Mouse (Mus musculus): ENCODE data around the gene Syt2. TPM values are rescaled to one million over a fixed set of nuclear protein-coding genes. Genes with fewer than 3 reads are reported as not detected.
A peak's percentile ranks its signal among the peaks of the same experiment; 100 is the strongest.

Syt2 gene
- polyA plus RNA-seq, 1 experiment from 2014 or later = 4.1 TPM

DNA sequence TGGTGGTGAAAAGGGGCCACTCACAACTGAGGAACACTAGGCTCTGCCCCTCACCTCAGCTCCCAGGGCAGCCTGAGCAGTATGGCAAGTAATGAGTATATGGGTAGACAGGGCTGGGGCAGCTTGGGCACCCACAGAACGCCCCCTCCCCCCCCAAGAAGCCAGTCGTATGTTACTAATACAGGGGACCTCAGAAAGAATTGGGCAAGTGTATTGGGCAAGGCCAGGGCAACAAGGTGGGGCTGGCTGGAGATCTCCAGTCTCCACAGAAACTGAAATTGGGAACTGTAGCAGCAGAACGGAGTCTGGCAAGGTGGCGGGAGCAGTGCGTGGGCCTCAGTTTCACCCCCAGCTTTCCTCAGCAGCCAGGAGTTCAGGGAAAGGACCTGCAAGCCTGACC, 106.0 kb downstream of the Syt2 start:
- no peak overlapping the region for H3K27ac ChIP-seq (ENCODE audit: low read length)
- no peak overlapping the region for H3K9ac ChIP-seq (ENCODE audit: low read depth, low read length)
- no peak overlapping the region for H3K4me3 ChIP-seq (ENCODE audit: low read depth, low read length)
- WGBS = 84% methylated on average over 5 of the region's 5 CpGs
- H3K4me1 ChIP-seq (ENCODE audit: control insufficient read depth, insufficient read depth, low read length) = 0 out of 2 replicates have a peak, but pooled peaks cover 2% of the 10 kb centered on the region
- no peak overlapping the region for H3K4me2 ChIP-seq (ENCODE audit: low read length)
- no peak for ATAC-seq
- no peaks in the 10 kb centered on the region for H3K27me3 ChIP-seq (ENCODE audit: control insufficient read depth, insufficient read depth, low read depth, low read length)
- H3K36me3 ChIP-seq (ENCODE audit: control insufficient read depth, insufficient read depth, low read length) = no peaks in the 10 kb centered on the region
- H3K9me3 ChIP-seq (replicated peaks; ENCODE audit: control insufficient read depth, low read length, poor library complexity, severe bottlenecking) = no peaks in the 10 kb centered on the region

DNA sequence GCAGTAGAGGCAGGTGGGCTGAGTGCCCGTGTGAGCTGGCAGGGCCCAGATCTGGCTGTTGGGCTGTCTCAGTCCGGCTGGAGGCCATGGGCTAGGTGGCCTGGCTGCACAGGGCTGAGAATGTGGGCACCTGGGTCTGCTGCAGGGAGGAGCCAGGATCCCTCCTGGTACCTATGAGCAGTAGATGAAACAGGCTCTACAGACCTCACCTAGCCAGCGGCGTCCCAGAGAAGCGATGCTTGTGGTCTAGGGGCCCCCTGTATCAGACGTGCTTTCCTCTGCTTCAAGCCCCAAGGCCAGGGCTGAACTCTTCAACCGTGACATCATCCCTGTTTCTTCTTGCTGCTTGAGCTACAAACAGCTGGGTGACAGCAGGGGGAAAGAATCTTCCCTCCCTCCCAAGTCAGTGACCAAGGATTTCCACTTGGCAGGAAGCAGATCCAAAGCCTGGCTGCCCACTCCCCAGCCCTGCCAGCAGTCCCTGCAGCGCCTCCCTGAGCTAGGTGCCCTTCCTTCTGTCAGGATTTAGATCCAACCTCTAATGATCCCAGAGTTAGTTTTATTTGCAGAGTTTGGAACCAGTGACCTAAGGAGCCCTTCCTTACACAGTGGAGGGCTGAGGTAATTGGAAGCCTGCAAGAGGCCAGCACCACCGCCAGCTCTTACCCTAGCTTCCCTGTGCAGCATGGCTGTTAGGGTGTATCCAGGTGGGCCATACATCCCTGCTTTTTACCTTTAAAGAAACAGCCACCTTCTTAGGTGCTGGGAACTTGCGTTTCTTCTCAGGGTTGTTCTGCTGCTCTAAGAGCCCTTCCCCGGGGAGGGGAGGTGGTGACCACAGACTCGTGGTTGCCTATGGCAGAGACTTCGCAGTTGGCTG, 107.5 kb downstream of the Syt2 start:
- no peaks in the 10 kb centered on the region for H3K27me3 ChIP-seq (ENCODE audit: control insufficient read depth, insufficient read depth, low read depth, low read length)
- WGBS = 71% methylated on average over 13 of the region's 13 CpGs
- H3K36me3 ChIP-seq (ENCODE audit: control insufficient read depth, insufficient read depth, low read length) = no peaks in the 10 kb centered on the region
- no peak overlapping the region for H3K9ac ChIP-seq (ENCODE audit: low read depth, low read length)
- H3K4me3 ChIP-seq (ENCODE audit: low read depth, low read length) = no peak overlapping the region
- no peak overlapping the region for H3K4me2 ChIP-seq (ENCODE audit: low read length)
- 0 out of 2 replicates have a peak, but pooled peaks cover 2% of the 10 kb centered on the region for H3K4me1 ChIP-seq (ENCODE audit: control insufficient read depth, insufficient read depth, low read length)
- H3K27ac ChIP-seq (ENCODE audit: low read length) = no peak overlapping the region
- no peaks in the 10 kb centered on the region for H3K9me3 ChIP-seq (replicated peaks; ENCODE audit: control insufficient read depth, low read length, poor library complexity, severe bottlenecking)
- no peak for ATAC-seq

DNA sequence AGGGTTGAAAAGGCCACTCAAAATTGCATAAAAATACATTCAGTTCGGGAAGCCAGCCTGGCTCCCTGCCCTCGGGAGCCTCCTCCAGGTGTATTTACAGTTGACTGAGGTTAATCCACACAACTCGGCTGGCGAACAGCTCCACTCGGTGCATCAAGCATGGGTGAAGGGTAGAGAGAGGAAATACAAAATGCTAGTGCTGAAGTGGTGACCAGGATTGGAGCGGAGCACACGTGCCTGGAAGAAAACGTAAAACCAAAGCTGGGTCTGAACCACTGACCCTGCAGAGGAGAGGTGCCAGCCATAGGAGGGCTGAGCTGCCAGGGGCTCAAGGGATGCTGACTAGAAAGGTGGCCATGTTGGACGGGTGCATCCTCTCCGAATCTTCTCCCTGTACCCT, 108.3 kb downstream of the Syt2 start:
- no peak overlapping the region for H3K27ac ChIP-seq (ENCODE audit: low read length)
- 76% methylated on average over 10 of the region's 10 CpGs for WGBS
- H3K4me2 ChIP-seq (ENCODE audit: low read length) = no peak overlapping the region
- no peaks in the 10 kb centered on the region for H3K9me3 ChIP-seq (replicated peaks; ENCODE audit: control insufficient read depth, low read length, poor library complexity, severe bottlenecking)
- no peak overlapping the region for H3K4me3 ChIP-seq (ENCODE audit: low read depth, low read length)
- no peak for ATAC-seq
- H3K4me1 ChIP-seq (ENCODE audit: control insufficient read depth, insufficient read depth, low read length) = 0 out of 2 replicates have a peak, but pooled peaks cover 2% of the 10 kb centered on the region
- H3K36me3 ChIP-seq (ENCODE audit: control insufficient read depth, insufficient read depth, low read length) = no peaks in the 10 kb centered on the region
- no peaks in the 10 kb centered on the region for H3K27me3 ChIP-seq (ENCODE audit: control insufficient read depth, insufficient read depth, low read depth, low read length)
- no peak overlapping the region for H3K9ac ChIP-seq (ENCODE audit: low read depth, low read length)

DNA sequence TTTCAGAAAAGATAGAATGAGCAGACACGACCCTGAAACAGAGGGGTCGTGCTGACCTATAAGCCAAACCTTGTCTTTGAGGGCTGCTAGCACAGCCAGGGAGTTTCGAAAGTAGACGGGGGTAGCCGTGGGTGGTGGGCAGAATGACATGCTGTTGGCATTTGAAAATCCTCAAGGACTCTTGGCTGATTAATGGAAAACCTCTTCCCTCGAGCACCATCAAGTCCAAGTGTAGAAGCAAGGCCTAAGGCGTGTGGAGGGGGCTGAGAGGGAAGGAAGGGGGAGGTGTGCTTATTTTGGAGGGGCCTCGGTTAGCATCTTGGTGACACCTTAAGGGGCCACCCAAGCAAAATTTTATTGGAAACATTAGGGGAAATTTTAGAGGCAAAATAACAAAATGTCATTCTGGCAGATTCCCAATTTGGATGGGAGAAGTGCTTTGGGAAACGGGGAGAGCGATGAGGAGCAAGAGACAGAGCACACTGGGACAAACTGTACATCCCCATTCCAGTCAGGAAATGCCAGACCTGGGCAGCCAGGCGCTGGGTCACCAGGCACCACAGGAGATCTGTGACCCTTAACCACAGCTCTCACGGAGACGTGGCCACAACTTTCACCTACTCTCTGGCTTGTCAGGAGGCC, 109.2 kb downstream of the Syt2 start:
- 0 out of 2 replicates have a peak, but pooled peaks cover 2% of the 10 kb centered on the region for H3K4me1 ChIP-seq (ENCODE audit: control insufficient read depth, insufficient read depth, low read length)
- no peak overlapping the region for H3K4me3 ChIP-seq (ENCODE audit: low read depth, low read length)
- H3K9ac ChIP-seq (ENCODE audit: low read depth, low read length) = no peak overlapping the region
- H3K36me3 ChIP-seq (ENCODE audit: control insufficient read depth, insufficient read depth, low read length) = no peaks in the 10 kb centered on the region
- H3K27ac ChIP-seq (ENCODE audit: low read length) = no peak overlapping the region
- H3K27me3 ChIP-seq (ENCODE audit: control insufficient read depth, insufficient read depth, low read depth, low read length) = no peaks in the 10 kb centered on the region
- no peak for ATAC-seq
- WGBS = 59% methylated on average over 13 of the region's 13 CpGs
- no peak overlapping the region for H3K4me2 ChIP-seq (ENCODE audit: low read length)
- H3K9me3 ChIP-seq (replicated peaks; ENCODE audit: control insufficient read depth, low read length, poor library complexity, severe bottlenecking) = no peaks in the 10 kb centered on the region

DNA sequence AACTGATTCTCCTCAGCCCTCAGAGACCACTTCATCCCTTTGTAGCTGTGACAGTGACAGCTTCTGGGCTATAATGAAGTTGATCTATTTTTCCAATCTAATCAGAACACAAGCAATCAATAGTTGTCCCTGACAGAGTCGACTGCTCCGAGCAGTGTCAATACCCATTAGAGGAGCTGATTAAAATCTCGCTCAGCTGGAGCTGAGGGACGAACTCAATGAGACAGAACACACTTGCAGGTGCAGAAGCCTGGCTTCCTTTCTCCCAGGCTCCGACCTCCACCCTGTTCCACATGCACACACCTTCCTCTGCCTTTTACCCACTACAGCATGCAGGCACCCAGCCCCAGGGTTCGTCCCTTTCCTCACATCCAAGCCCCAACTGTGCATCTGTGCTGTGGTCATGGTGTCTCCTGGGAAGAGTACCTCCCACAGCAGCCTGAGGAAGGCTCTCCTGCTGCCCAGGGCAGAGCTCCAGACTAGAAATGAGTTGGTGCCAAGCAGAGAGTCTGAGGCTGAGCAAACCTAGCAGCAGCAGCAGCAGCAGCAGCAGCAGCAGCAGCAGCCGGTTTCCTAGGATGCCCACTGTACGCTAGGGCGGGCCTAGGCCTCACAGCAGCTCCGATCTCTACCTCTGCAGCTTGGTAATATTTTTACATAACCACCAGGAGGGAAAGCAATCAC, 109.9 kb downstream of the Syt2 start:
- Histone ChIP-seq H3K9ac (ENCODE audit: low read depth, low read length) (0 out of 2 replicates have a peak overlapping the region, but pooled peaks have one; percentile 16), H3K4me2 (ENCODE audit: low read length) (no peak overlapping the region), H3K4me1 (ENCODE audit: control insufficient read depth, insufficient read depth, low read length) (0 out of 2 replicates have a peak, but pooled peaks cover 2% of the 10 kb centered on the region), H3K4me3 (ENCODE audit: low read depth, low read length) (no peak overlapping the region), H3K27ac (ENCODE audit: low read length) (peak overlapping the region; percentile 26; the same call in 1 of the 2 replicates), H3K9me3 (replicated peaks; ENCODE audit: control insufficient read depth, low read length, poor library complexity, severe bottlenecking) (no peaks in the 10 kb centered on the region), H3K36me3 (ENCODE audit: control insufficient read depth, insufficient read depth, low read length) (no peaks in the 10 kb centered on the region), H3K27me3 (ENCODE audit: control insufficient read depth, insufficient read depth, low read depth, low read length) (no peaks in the 10 kb centered on the region)
- peak; percentile 46; the same call in 1 of the 2 replicates for ATAC-seq
- WGBS = 54% methylated on average over 10 of the region's 10 CpGs

DNA sequence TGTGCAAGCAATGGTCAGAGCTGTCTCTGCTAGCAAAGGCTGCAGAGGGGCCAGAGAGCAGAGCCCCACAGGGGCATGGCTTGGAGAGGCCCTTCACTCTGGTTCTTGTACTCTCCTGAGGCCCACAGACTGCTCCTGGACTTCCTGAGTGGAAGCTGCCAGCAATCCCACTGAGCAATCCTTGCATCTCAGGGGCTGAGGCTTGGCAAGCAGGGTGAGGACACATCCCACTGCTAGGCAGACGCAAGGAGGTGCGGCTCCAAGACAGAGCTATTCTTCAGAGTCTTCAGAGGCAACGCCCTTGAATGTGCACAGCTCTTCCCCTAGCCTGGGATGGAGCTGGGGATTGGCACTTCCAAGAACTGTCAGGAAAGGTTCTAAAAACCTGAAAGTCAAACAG, 110.8 kb downstream of the Syt2 start:
- no peak overlapping the region for H3K27ac ChIP-seq (ENCODE audit: low read length)

DNA sequence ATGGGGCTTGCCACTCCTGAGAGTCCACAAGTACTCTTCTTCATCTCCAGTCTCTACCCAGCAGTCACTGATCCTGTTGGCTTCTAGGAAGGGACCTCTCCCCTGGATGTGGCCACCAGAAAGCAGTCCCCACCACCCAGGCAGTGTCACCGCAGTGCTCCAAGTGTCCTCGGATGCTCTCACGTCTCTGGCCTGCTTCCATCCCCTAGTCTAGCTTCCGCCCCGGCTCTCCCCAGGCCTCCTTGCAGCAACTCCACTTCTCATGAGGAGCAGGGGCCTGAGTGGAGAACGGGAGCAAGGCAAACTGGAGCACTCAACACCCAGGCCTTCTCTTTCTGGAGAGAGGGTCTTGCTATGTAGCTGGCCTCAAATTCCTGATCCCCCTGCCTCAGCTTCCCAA, 112.7 kb downstream of the Syt2 start:
- no peak for ATAC-seq
- Histone ChIP-seq H3K4me3 (ENCODE audit: low read depth, low read length) (no peak overlapping the region), H3K27me3 (ENCODE audit: control insufficient read depth, insufficient read depth, low read depth, low read length) (no peaks in the 10 kb centered on the region), H3K9me3 (replicated peaks; ENCODE audit: control insufficient read depth, low read length, poor library complexity, severe bottlenecking) (no peaks in the 10 kb centered on the region), H3K36me3 (ENCODE audit: control insufficient read depth, insufficient read depth, low read length) (no peaks in the 10 kb centered on the region), H3K4me1 (ENCODE audit: control insufficient read depth, insufficient read depth, low read length) (0 out of 2 replicates have a peak, but pooled peaks cover 2% of the 10 kb centered on the region), H3K9ac (ENCODE audit: low read depth, low read length) (no peak overlapping the region), H3K4me2 (ENCODE audit: low read length) (no peak overlapping the region), H3K27ac (ENCODE audit: low read length) (no peak overlapping the region)
- WGBS = 91% methylated on average over 6 of the region's 6 CpGs

More for the DNA sequence above, 110.8 kb downstream of the Syt2 start:
- H3K4me3 ChIP-seq (ENCODE audit: low read depth, low read length) = no peak overlapping the region
- H3K27me3 ChIP-seq (ENCODE audit: control insufficient read depth, insufficient read depth, low read depth, low read length) = no peaks in the 10 kb centered on the region
- no peak overlapping the region for H3K4me2 ChIP-seq (ENCODE audit: low read length)
- H3K4me1 ChIP-seq (ENCODE audit: control insufficient read depth, insufficient read depth, low read length) = 0 out of 2 replicates have a peak, but pooled peaks cover 2% of the 10 kb centered on the region
- 84% methylated on average over 3 of the region's 3 CpGs for WGBS
- no peaks in the 10 kb centered on the region for H3K9me3 ChIP-seq (replicated peaks; ENCODE audit: control insufficient read depth, low read length, poor library complexity, severe bottlenecking)
- H3K9ac ChIP-seq (ENCODE audit: low read depth, low read length) = peak overlapping the region; percentile 11; the same call in 1 of the 2 replicates
- ATAC-seq = no peak
- no peaks in the 10 kb centered on the region for H3K36me3 ChIP-seq (ENCODE audit: control insufficient read depth, insufficient read depth, low read length)

DNA sequence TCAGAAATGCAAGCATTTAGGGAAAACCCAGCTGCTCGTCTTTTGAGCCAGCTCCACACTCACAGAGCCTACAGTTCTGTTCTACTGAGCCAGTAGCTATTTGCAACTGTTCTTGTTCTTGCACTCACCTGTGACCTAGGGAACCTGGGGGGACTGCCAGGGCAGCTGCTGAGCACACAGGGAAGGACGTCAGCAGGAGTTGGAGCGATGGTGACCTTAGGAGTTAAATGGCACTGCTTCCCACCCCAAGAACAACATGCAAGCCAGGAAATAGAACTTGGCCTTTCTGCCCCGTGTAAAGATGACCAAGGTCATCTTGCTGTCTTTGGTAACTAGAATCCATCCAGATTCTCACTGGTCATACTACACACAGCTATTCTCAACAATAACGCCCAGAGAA, 114.2 kb downstream of the Syt2 start:
- Histone ChIP-seq H3K4me2 (ENCODE audit: low read length) (no peak overlapping the region), H3K4me1 (ENCODE audit: control insufficient read depth, insufficient read depth, low read length) (peaks cover 6% of the 10 kb centered on the region; the same call in 1 of the 2 replicates), H3K9me3 (replicated peaks; ENCODE audit: control insufficient read depth, low read length, poor library complexity, severe bottlenecking) (no peaks in the 10 kb centered on the region), H3K27ac (ENCODE audit: low read length) (no peak overlapping the region), H3K36me3 (ENCODE audit: control insufficient read depth, insufficient read depth, low read length) (no peaks in the 10 kb centered on the region), H3K27me3 (ENCODE audit: control insufficient read depth, insufficient read depth, low read depth, low read length) (no peaks in the 10 kb centered on the region), H3K9ac (ENCODE audit: low read depth, low read length) (no peak overlapping the region), H3K4me3 (ENCODE audit: low read depth, low read length) (no peak overlapping the region)
- 87% methylated on average over 5 of the region's 5 CpGs for WGBS
- ATAC-seq = no peak
